Mouse (Mus musculus): ENCODE results near the gene Sirt4. TPM values are rescaled to one million over a fixed set of nuclear protein-coding genes. Genes with fewer than 3 reads are reported as not detected.

Gene Sirt4
- total RNA-seq (2023): 10 to 100 TPM; 19.4 to 21.5 TPM

GRCm38 (mm10) chr5:115483947-115484920 is at the start of gene Sirt4:
Gene Sirt4 (minus strand): TSS chr5:115484725.

DNA sequence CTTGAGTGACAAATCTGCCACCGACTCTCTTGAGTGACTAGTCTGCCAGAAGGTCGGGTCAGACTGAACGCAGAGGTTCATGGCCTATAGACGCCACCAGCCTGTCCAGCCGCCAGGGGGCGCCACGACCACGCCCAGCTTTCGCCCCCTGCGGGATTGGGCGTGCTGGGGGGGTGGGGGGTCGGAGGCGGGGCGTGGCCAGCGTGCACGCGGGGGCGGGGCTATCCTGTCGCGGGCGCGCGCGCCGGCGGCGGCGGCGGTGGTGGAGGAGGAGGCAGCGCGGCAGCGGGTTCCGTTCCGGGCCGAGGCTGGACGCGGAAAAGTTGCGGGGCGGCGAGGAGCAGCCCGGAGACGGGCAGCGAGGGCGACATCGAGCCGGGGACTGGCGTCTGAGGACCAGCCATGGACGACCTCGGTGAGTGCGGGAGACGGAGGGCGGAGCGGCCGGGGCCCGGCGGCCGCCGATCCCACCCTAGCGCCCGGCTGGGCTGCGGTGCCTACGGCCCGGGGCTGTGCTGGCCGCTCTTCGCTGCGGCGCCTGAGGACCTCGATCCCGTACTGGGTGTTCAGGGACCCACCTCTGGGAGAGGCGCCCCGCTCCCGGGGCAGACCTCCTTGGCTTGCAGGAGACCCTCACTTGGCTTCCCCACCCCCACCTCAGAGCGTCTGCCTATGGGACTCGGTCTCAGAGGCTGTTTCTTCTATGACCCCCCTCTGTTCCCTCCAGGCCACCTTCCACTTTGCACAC is 22.1 kb upstream of the Sirt4 start, which contains the start of gene Pxn:
Gene Pxn (plus strand): TSS at position 223 of the 748 bp plus-strand sequence.

GRCm38 (mm10) chr5:115465642-115466420 is 18.7 kb downstream of the Sirt4 start, which contains the start of gene Pla2g1b:
Gene Pla2g1b (plus strand): TSS chr5:115466262.

GRCm38 (mm10) chr5:115429359-115430186 is 55.0 kb downstream of the Sirt4 start, which contains the start of gene Msi1:
Gene Msi1 (plus strand): TSS chr5:115429599.

Other genes with a start within 250 kb of the Sirt4 start
- gene Pop5, start 248.9 kb downstream of the Sirt4 start, total RNA-seq (2023): 10 to 100 TPM; 46.7 to 69.9 TPM
- gene Rnf10, start 211.8 kb downstream of the Sirt4 start, total RNA-seq (2023): 100 to 1,000 TPM; 138 to 150 TPM
- 10 to 100 TPM; 27.1 to 35.5 TPM for gene Coq5, start 205.1 kb downstream of the Sirt4 start, total RNA-seq (2023)
- gene Dynll1, start 183.7 kb downstream of the Sirt4 start, total RNA-seq (2023): 100 to 1,000 TPM; 240 to 329 TPM
- 10 to 100 TPM; 69.6 to 71.0 TPM for gene Srsf9, start 157.5 kb downstream of the Sirt4 start, total RNA-seq (2023)
- 10 to 100 TPM; 13.0 to 13.1 TPM for gene Gatc, start 143.5 kb downstream of the Sirt4 start, total RNA-seq (2023)
- 10 to 100 TPM; 24.3 to 26.9 TPM for gene Triap1, start 143.5 kb downstream of the Sirt4 start, total RNA-seq (2023)
- 100 to 1,000 TPM; 199 to 204 TPM for gene Cox6a1, start 135.7 kb downstream of the Sirt4 start, total RNA-seq (2023)
- gene Msi1, start 55.1 kb downstream of the Sirt4 start, total RNA-seq (2023): not detected
- gene Pla2g1b, start 18.5 kb downstream of the Sirt4 start, total RNA-seq (2023): not detected
- 10 to 100 TPM; 73.5 to 97.2 TPM for gene Pxn, start 22.0 kb upstream of the Sirt4 start, total RNA-seq (2023)
- gene Rplp0, start 74.7 kb upstream of the Sirt4 start, total RNA-seq (2023): 1,000 to 10,000 TPM; 1,374 to 1,413 TPM
- 100 to 1,000 TPM; 108 to 112 TPM for gene Gcn1l1, start 80.5 kb upstream of the Sirt4 start, total RNA-seq (2023)
- 10 to 100 TPM; 61.3 to 69.9 TPM for gene Rab35, start 147.2 kb upstream of the Sirt4 start, total RNA-seq (2023)
- gene Bicdl1, start 246.9 kb upstream of the Sirt4 start, total RNA-seq (2023): 1 to 10 TPM; 3.4 to 5.1 TPM

All from B cell, adult 67 days (primary cell).